In the genomic region with DNA sequence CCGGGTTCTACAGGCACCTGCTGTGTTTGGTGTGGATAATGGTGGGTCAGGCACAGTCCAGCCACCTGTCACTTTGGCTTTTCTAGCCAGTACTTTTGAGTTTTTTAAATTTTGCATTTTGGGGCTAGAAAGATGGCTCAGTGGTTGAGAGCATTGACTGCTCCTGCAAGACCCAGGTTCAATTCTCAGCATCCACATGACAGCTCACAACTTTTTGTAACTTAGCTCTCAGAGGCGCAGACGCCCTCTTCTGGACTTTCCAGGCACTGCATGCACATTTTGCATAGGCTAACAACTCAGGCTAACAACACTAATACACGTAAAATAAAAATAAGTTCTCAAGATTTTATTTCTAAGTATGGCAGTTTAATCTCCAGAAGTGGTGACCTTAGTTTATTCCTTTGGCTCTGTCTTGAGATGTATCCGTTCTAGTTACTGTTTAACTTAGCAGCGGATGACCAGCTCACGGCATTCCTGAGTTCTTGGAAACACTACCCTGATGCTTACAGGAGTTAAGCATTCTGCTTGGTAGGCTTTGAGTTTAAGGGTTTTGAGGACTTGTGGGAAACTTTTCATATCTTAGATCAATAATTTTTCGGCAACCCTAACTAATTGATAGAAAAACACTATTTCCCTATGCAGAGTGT, we compare ENCODE assay signal across 10 mouse cellular contexts. TPM values are rescaled to one million over a fixed set of nuclear protein-coding genes. Genes with fewer than 3 reads are reported as not detected.
DNase-seq lines count a peak whose midpoint lies in the region; ATAC-seq lines count a peak whose summit lies in the region.
"Had no signal": no experiment of that assay in that cellular context is flagged by ENCODE, and none has a peak within 500 bp of the region (broad histone marks: within the 10 kb centered on the region; RNA-seq: fewer than 3 reads in every experiment).

No protein-coding gene starts in this region.

- H3K4me1 ChIP-seq in kidney, embryonic 14.5 days (ENCODE audit: control insufficient read depth, insufficient read depth, low read length) = no peaks in the 10 kb centered on the region
- H3K4me1 ChIP-seq: midbrain, embryonic 12.5 days had no signal

- peak; percentile 33 for DNase-seq in kidney, adult 11 months
- DNase-seq in spleen, postnatal 4 days (ENCODE audit: low spot score in 2 of 2) = peak; percentile 20 to 73
- DNase-seq in spleen, adult 12 weeks (ENCODE audit: low spot score) = no peak
- DNase-seq in c-Kit-positive CD71-positive TER-119-positive erythroid progenitor cells, embryonic 14.5 days (ENCODE audit: low spot score) = peak; percentile 26
- peak; percentile 63 for DNase-seq in thymus, postnatal 4 days
- DNase-seq in urinary bladder, adult 2 months (ENCODE audit: low spot score) = no peak
- DNase-seq in MN1 (ENCODE audit: low spot score) = no peak
- DNase-seq: right cerebral cortex, postnatal 14 days had no signal

- H3K4me3 ChIP-seq in kidney, embryonic 14.5 days (ENCODE audit: low read length) = no peak overlapping the region
- H3K4me3 ChIP-seq: midbrain, embryonic 12.5 days had no signal

- no peak overlapping the region for H3K9ac ChIP-seq in kidney, embryonic 14.5 days (ENCODE audit: low read depth, low read length)
- H3K9ac ChIP-seq: midbrain, embryonic 12.5 days had no signal

- H3K4me2 ChIP-seq in kidney, embryonic 14.5 days (replicated peaks; ENCODE audit: low read depth, low read length) = no peak overlapping the region
- H3K4me2 ChIP-seq: midbrain, embryonic 12.5 days had no signal

- H3K36me3 ChIP-seq in kidney, embryonic 14.5 days (ENCODE audit: control insufficient read depth, insufficient read depth, low read length) = peaks cover 73% of the 10 kb centered on the region

- 87% methylated on average over 8 of the region's 8 CpGs for WGBS in kidney, embryonic 14.5 days

- H3K9me3 ChIP-seq in kidney, embryonic 14.5 days (ENCODE audit: control insufficient read depth, low read length) = no peaks in the 10 kb centered on the region
- H3K9me3 ChIP-seq: midbrain, embryonic 12.5 days had no signal

- no peaks in the 10 kb centered on the region for H3K27me3 ChIP-seq in kidney, embryonic 14.5 days (ENCODE audit: control insufficient read depth, insufficient read depth, low read length)
- H3K27me3 ChIP-seq: midbrain, embryonic 12.5 days had no signal

- no peak overlapping the region for H3K27ac ChIP-seq in kidney, embryonic 14.5 days (ENCODE audit: low read depth, low read length)
- H3K27ac ChIP-seq: midbrain, embryonic 12.5 days had no signal

- no peak for ATAC-seq in kidney, embryonic 14.5 days (ENCODE audit: low FRiP score, low TSS enrichment)

RNA-seq across cellular contexts. Expression of a gene that starts 23.5 kb away (rescaled TPM):
- polyA plus RNA-seq in kidney, embryonic 14.5 days (2014; fragmentation: Nextera tagmentation; extraction: Ambion mirVana) = 22.0 and 31.0 TPM in 2 replicates
- 8.2 and 8.7 TPM in 2 replicates for polyA plus RNA-seq in urinary bladder, adult 2 months (2012; rRNA removed)

RNA-seq across cellular contexts. Expression of a gene that starts 42.6 kb away (rescaled TPM):
- 0.53 and 1.0 TPM in 2 replicates for polyA plus RNA-seq in kidney, embryonic 14.5 days (2014; fragmentation: Nextera tagmentation; extraction: Ambion mirVana)
- not detected in 2 replicates for polyA plus RNA-seq in urinary bladder, adult 2 months (2012; rRNA removed)

Comparison
In these comparisons a context has a peak if more than half of its experiments do, and no peak if none do; other contexts are left out.
1. DNase-seq: peak in kidney, adult 11 months (single experiment), spleen, postnatal 4 days (2 of 2), c-Kit-positive CD71-positive TER-119-positive erythroid progenitor cells, embryonic 14.5 days (single experiment) and thymus, postnatal 4 days (single experiment); none in spleen, adult 12 weeks (single experiment), urinary bladder, adult 2 months (single experiment) and MN1 (single experiment).